Mouse (Mus musculus) limb, embryonic 11.5 days (tissue): ENCODE data around the gene Ube2v1. TPM values are rescaled to one million over a fixed set of nuclear protein-coding genes. Genes with fewer than 3 reads are reported as not detected.

Source experiments
- ATAC-seq: fragments of 200-750 bp; cut with Nextera tagmentation; 2 replicates; pipeline ENCODE4 v1.8.0; 2017; ENCODE audit warnings: low read depth; ENCODE audit not compliant: insufficient number of reproducible peaks, low FRiP score, low TSS enrichment
- DNase-seq: peaks from one replicate; pipeline ENCODE4 v3.0.0-alpha.2; 2015; ENCODE audit warnings: low spot score
- H3K27ac ChIP-seq: fragments of 300-500 bp; sonication (generic); replicated peaks from 2 replicates; pipeline ENCODE4 v1.5.1; 2014; ENCODE audit warnings: low read depth, mild to moderate bottlenecking, low read length
- H3K27me3 ChIP-seq: fragments of 300-500 bp; sonication (generic); 2 replicates; pipeline ENCODE4 v1.6.1; 2014; ENCODE audit warnings: mild to moderate bottlenecking, low read length, mixed read lengths; ENCODE audit not compliant: control insufficient read depth, insufficient read depth
- H3K36me3 ChIP-seq: fragments of 300-500 bp; sonication (generic); 2 replicates; pipeline ENCODE4 v1.6.1; 2014; ENCODE audit warnings: mild to moderate bottlenecking, low read length, moderate library complexity, mixed read lengths; ENCODE audit not compliant: control insufficient read depth, insufficient read depth
- H3K4me1 ChIP-seq: fragments of 300-500 bp; sonication (generic); 2 replicates; pipeline ENCODE4 v1.6.1; 2014; ENCODE audit warnings: low read length, mixed read lengths; ENCODE audit not compliant: control insufficient read depth, insufficient read depth
- H3K4me2 ChIP-seq: fragments of 300-500 bp; sonication (generic); 2 replicates; pipeline ENCODE4 v1.6.1; 2014; ENCODE audit warnings: low read depth, mild to moderate bottlenecking, moderate library complexity; ENCODE audit not compliant: severe bottlenecking
- H3K4me3 ChIP-seq: fragments of 300-500 bp; sonication (generic); 2 replicates; pipeline ENCODE4 v1.5.1; 2014; ENCODE audit warnings: low read depth, low read length
- H3K9ac ChIP-seq: fragments of 300-500 bp; sonication (generic); 2 replicates; pipeline ENCODE4 v1.6.1; 2014; ENCODE audit warnings: mild to moderate bottlenecking, low read length
- H3K9me3 ChIP-seq: fragments of 300-500 bp; sonication (generic); 2 replicates; pipeline ENCODE4 v1.6.1; 2016; ENCODE audit warnings: low read length; ENCODE audit not compliant: control insufficient read depth
- WGBS: fragments of 180-500 bp; shearing (Covaris S2); extraction: QIAGEN DNeasy Blood & Tissue Kit; methylation state at CpG from one replicate; pipeline ENCODE4 v1.1.7; 2014; 5-methylcytosine and 5-hydroxymethylcytosine counted together
- polyA plus RNA-seq: library from polyadenylated mRNA; unstranded; fragments of >200 nt; fragmentation: Nextera tagmentation; extraction: Ambion mirVana; gene quantifications from 2 replicates; pipeline ENCODE4 v1.2.1, GENCODE M21; 2014

The Ube2v1 gene
- polyA plus RNA-seq, 1 experiment from 2014 or later, result 267 TPM

DNA sequence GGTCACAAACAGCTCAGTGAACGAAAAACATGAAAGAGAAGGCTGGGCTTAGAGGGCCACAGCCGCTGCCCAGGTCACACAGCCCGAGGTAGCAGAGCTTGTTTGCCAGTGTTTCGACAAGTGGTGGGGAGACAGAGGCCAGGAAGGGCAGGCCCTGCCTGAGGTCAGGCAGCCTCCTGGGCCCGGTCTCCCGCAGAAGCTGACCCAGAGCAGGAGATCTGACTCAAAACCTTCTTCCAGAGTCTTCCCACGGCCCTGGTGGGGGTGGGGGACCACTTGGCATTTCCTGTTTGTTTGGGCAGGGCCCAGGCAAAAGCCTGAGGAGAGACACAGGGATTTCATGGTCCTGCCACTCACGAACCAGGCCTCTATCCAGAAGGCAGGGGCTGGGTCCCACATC, 45.9 kb downstream of the Ube2v1 start:
- H3K9ac ChIP-seq, result 0 out of 2 replicates have a peak overlapping the region, but pooled peaks have one; percentile 5
- no peaks in the 10 kb centered on the region for H3K9me3 ChIP-seq
- WGBS, result 5% methylated on average over 8 of the region's 8 CpGs
- H3K27ac ChIP-seq, result peak overlapping the region; percentile 70
- DNase-seq (no peak), ATAC-seq (no peak)
- H3K4me3 ChIP-seq, result no peak overlapping the region
- H3K36me3 ChIP-seq, result no peaks in the 10 kb centered on the region
- peaks cover 46% of the 10 kb centered on the region for H3K4me1 ChIP-seq
- H3K4me2 ChIP-seq, result no peak overlapping the region
- H3K27me3 ChIP-seq, result no peaks in the 10 kb centered on the region

DNA sequence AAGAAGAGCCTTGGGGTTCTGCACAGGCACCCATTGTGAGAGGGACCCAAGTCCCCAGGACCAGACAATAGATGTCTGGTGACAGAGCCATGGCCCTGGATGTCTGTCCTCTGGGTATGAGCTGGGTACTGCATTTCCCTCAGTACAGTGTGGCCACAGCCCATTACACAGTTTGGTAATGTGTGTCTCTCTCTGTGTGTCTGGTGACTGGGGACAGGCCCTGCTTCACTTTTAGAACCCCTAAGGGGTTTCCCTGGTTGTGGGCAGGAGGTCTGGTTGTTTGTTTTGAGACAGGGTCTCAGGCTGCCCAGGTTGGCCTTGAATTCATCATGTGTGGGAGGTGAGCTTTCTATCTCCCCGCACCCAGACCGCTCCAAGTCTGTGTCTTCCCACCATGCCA, 46.6 kb downstream of the Ube2v1 start:
- no peaks in the 10 kb centered on the region for H3K9me3 ChIP-seq
- H3K27me3 ChIP-seq, result no peaks in the 10 kb centered on the region
- DNase-seq, result no peak
- H3K36me3 ChIP-seq, result no peaks in the 10 kb centered on the region
- no peak overlapping the region for H3K4me3 ChIP-seq
- no peak overlapping the region for H3K4me2 ChIP-seq
- WGBS, result 69% methylated on average over 2 of the region's 2 CpGs
- H3K9ac ChIP-seq, result no peak overlapping the region
- no peak overlapping the region for H3K27ac ChIP-seq
- peaks cover 42% of the 10 kb centered on the region for H3K4me1 ChIP-seq
- no peak for ATAC-seq

DNA sequence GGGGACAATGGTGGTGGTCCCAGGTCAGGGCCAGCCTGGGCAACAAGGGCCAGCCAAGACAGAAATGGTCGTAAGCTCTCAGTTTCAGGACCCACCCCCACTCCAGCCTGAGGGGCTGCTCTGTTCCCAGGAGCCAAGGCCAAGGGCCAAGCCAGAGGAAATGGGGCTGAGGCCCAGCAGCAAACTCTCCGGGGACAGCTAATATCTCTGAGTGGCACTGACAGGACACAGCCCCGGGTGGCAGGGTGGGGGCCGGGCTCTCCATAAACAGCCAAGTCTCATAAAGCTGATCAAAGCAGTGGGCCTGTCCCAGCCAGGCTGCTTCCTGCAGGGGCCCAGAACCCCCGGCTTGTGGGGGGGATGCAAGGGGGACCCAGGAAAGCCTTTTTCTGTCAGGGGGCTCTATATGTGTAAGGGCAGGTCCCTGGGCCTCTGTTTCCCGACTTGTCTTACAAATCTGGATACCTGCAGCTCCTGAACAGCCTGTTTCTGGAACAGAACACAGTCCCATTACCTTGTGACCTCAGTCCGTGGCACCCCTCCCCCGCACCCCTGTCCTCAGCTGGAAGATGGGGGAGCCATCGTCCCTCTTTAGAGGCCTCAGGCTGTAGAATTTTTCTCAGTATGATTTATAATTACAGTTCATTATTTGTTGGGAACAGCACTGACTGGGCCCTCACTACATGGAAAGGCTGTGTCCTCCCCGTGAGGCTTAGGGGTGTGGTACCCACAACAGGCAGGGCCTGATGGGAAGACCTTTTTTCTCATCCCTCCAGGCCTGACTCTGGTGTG, 48.5 kb downstream of the Ube2v1 start:
- DNase-seq, result peak; percentile 75
- Histone ChIP-seq H3K9me3 (no peaks in the 10 kb centered on the region), H3K9ac (peak overlapping the region; percentile 19; the same call in 1 of the 2 replicates), H3K27me3 (no peaks in the 10 kb centered on the region), H3K27ac (peak overlapping the region; percentile 79), H3K4me2 (no peak overlapping the region), H3K36me3 (no peaks in the 10 kb centered on the region), H3K4me1 (peaks cover 37% of the 10 kb centered on the region), H3K4me3 (no peak overlapping the region)
- ATAC-seq, result 0 out of 2 replicates have a peak, but pooled peaks have one; percentile 18
- WGBS, result 5% methylated on average over 10 of the region's 10 CpGs

DNA sequence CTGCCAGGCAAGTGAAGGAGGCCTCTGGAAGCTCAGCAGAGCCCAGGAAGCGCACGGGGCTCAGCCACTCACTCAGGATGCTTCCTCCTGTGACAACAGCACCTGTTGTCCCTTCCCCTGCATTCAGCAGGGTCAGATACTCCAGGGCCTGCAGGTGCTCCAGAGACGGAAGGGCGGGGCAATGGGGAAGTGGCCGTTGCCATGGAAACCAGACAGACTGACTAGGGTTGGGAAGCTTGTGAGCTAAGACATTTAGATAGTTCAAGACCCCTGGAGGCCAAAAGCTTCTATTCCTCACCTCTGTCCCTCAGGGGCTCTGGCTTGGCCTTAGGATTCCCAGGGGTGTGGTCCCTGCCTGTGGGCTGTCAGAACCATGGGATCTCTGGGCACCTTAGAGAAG, 53.4 kb downstream of the Ube2v1 start:
- no peak overlapping the region for H3K27ac ChIP-seq

DNA sequence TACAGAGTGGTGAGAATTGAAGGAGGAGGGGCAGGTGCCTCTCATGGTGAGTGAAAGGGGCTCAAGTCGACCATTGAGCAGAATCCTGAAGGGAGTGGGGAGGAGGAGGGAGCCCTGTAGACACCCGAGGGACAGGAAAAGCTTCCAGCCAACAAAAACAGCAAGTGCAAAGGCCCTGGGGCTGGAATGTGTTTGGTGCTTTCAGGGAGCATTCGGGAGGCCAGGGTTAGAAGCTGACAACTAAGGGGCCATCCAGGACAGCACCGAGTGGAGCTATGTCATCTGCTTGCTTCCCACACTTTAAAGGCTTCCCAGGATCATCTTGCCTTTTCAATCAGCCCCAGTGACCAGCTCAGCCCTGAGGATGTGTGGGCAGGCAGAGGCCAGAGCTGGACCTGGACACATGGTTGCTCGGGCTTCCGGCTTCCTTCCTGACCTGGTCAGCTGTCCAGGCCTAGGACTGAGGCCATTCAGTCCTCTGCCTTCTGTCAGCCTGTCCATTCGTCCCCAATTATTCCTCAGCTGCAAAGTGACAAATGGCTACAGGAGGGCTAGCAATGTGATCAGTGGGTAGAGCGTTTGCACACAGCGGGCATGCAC, 54.6 kb downstream of the Ube2v1 start:
- Histone ChIP-seq H3K9me3 (no peaks in the 10 kb centered on the region), H3K9ac (no peak overlapping the region), H3K27me3 (no peaks in the 10 kb centered on the region), H3K27ac (no peak overlapping the region; the same call in 1 of the 2 replicates), H3K4me2 (no peak overlapping the region), H3K4me3 (no peak overlapping the region), H3K36me3 (no peaks in the 10 kb centered on the region), H3K4me1 (peaks cover 8% of the 10 kb centered on the region; the same call in 1 of the 2 replicates)
- no peak for ATAC-seq
- DNase-seq, result no peak
- 58% methylated on average over 9 of the region's 9 CpGs for WGBS

More for the DNA sequence above, 53.4 kb downstream of the Ube2v1 start:
- H3K36me3 ChIP-seq, result no peaks in the 10 kb centered on the region
- no peak overlapping the region for H3K4me2 ChIP-seq
- H3K27me3 ChIP-seq, result no peaks in the 10 kb centered on the region
- ATAC-seq (no peak), DNase-seq (no peak)
- H3K9ac ChIP-seq, result no peak overlapping the region
- no peak overlapping the region for H3K4me3 ChIP-seq
- H3K4me1 ChIP-seq, result peaks cover 17% of the 10 kb centered on the region
- no peaks in the 10 kb centered on the region for H3K9me3 ChIP-seq
- 45% methylated on average over 5 of the region's 5 CpGs for WGBS

DNA sequence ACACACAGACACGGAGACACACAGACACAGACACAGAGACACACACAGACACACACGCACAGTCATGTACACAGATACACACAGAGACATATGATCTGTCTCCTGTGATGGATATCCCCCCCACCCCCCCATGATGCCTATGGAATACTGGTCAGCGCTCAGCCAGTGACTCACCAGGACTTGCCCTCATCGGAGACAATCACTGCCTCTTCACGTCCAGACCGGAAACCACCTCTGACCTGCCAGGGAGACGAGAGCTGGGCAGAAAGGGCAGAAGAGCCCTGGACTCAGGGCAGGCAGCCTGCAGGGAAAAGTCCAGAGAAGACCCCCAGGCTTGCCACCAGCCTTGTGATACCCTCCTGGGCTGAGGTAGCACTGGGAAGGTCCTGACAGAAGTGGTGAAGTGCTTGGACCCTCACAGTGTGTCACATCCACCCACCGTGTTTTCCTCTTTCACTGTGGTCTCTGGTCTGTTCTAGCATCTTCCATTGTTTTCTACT, 55.7 kb downstream of the Ube2v1 start:
- no peak for ATAC-seq
- H3K4me3 ChIP-seq, result no peak overlapping the region
- H3K9me3 ChIP-seq, result no peaks in the 10 kb centered on the region
- no peaks in the 10 kb centered on the region for H3K36me3 ChIP-seq
- H3K27me3 ChIP-seq, result no peaks in the 10 kb centered on the region
- no peak for DNase-seq
- H3K9ac ChIP-seq, result no peak overlapping the region
- no peak overlapping the region for H3K27ac ChIP-seq
- 87% methylated on average over 8 of the region's 8 CpGs for WGBS
- peaks cover 11% of the 10 kb centered on the region; the same call in 1 of the 2 replicates for H3K4me1 ChIP-seq
- H3K4me2 ChIP-seq, result no peak overlapping the region

DNA sequence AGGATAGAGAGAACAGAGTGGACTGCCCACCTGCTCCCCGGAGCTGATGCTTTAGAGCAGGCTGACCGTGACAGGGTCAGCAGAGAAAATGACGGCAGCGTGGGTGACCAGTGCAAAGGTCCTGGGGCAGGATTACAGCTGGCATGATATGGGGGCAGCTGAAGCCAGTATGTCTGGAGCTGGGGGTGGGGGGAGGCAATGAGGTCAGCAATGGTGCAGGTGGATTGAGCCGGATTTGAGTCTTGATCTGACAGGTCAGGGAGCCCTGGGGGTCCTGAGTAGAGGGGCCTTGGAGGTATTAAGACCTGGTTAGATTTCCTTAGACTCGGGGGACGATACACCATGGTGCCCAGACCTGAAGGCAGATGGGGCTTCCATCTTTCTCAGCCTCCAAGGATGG, 56.3 kb downstream of the Ube2v1 start:
- Histone ChIP-seq H3K27ac (no peak overlapping the region), H3K4me2 (no peak overlapping the region)
- WGBS, result 85% methylated on average over 7 of the region's 7 CpGs

DNA sequence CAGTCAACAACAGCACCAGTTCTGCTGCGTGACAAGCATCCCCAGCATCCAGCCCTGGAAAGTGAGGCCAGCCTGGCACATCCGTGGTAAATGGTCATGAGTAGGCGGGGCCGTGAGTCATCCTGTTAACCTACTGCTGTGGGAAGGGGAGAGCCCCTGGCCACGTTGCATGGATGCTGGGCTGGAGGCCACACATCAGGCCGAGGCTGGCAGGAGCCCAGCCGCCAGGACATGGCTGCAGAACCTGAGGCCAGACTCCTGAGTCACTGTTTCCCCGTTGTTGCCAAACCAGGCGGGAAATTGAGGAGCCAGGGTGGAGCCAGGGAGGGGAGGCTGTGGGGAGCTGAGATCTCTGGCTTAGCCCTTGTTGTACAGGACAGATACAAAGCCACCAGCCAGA, 57.1 kb downstream of the Ube2v1 start:
- no peak overlapping the region for H3K9ac ChIP-seq
- 70% methylated on average over 9 of the region's 9 CpGs for WGBS
- no peak overlapping the region for H3K4me2 ChIP-seq
- no peak for ATAC-seq
- H3K27ac ChIP-seq, result no peak overlapping the region
- H3K36me3 ChIP-seq, result no peaks in the 10 kb centered on the region
- no peak overlapping the region for H3K4me3 ChIP-seq
- DNase-seq, result no peak
- no peaks in the 10 kb centered on the region for H3K9me3 ChIP-seq
- no peaks in the 10 kb centered on the region for H3K27me3 ChIP-seq
- H3K4me1 ChIP-seq, result peaks cover 11% of the 10 kb centered on the region; the same call in 1 of the 2 replicates

More for the DNA sequence above, 56.3 kb downstream of the Ube2v1 start:
- Histone ChIP-seq H3K36me3 (no peaks in the 10 kb centered on the region), H3K9ac (no peak overlapping the region), H3K27me3 (no peaks in the 10 kb centered on the region), H3K9me3 (no peaks in the 10 kb centered on the region), H3K4me1 (peaks cover 11% of the 10 kb centered on the region; the same call in 1 of the 2 replicates), H3K4me3 (no peak overlapping the region)
- DNase-seq, result no peak
- no peak for ATAC-seq
